ENCODE assay signal across 8 mouse cellular contexts in genomic region chr17:47629717-47630677, GRCm38 (mm10). TPM values are rescaled to one million over a fixed set of nuclear protein-coding genes. Genes with fewer than 3 reads are reported as not detected.
A peak's percentile ranks its signal among the peaks of the same experiment; 100 is the strongest.
DNase-seq lines count a peak whose midpoint lies in the region; ATAC-seq lines count a peak whose summit lies in the region.

No protein-coding gene starts in this region.

- ATAC-seq in intestine, embryonic 16.5 days: peak; percentile 45
- peak; percentile 61 for ATAC-seq in liver, embryonic 13.5 days (ENCODE audit: low read depth)
- peak; percentile 73 for ATAC-seq in neural tube, embryonic 11.5 days (ENCODE audit: insufficient read depth, low FRiP score, low TSS enrichment)

- peak overlapping the region; percentile 68 for H3K9ac ChIP-seq in intestine, embryonic 16.5 days (ENCODE audit: low read depth, low read length)
- H3K9ac ChIP-seq in liver, embryonic 13.5 days: peak overlapping the region; percentile 90
- H3K9ac ChIP-seq in neural tube, embryonic 11.5 days (ENCODE audit: low read length): peak overlapping the region; percentile 77

- H3K27ac ChIP-seq in intestine, embryonic 16.5 days (ENCODE audit: low read length): peak overlapping the region; percentile 94
- H3K27ac ChIP-seq in liver, embryonic 13.5 days: peak overlapping the region; percentile 94
- peak overlapping the region; percentile 91 for H3K27ac ChIP-seq in neural tube, embryonic 11.5 days (ENCODE audit: low read depth, low read length)

- H3K9me3 ChIP-seq in intestine, embryonic 16.5 days (ENCODE audit: control insufficient read depth, low read length): no peaks in the 10 kb centered on the region
- H3K9me3 ChIP-seq in liver, embryonic 13.5 days (replicated peaks): no peaks in the 10 kb centered on the region
- no peaks in the 10 kb centered on the region for H3K9me3 ChIP-seq in neural tube, embryonic 11.5 days (ENCODE audit: control insufficient read depth, low read length)

- under 1% methylated on average over 60 of the region's 61 CpGs for WGBS in intestine, embryonic 16.5 days
- WGBS in liver, embryonic 13.5 days (ENCODE audit: insufficient replicate concordance): under 1% methylated on average over 61 of the region's 61 CpGs
- WGBS in neural tube, embryonic 11.5 days: under 1% methylated on average over 58 of the region's 61 CpGs

- peak; percentile 29 for DNase-seq in right cerebral cortex, adult 18-20 months
- no peak for DNase-seq in right cerebral cortex, postnatal 36 days (ENCODE audit: low spot score in 2 of 2)
- DNase-seq in cerebellum, adult 9-11 months: peak; percentile 81
- peak; percentile 39 to 45 for DNase-seq in gastrocnemius, adult 8-10 months (ENCODE audit: low spot score in 2 of 2)
- peak; percentile 39 for DNase-seq in liver, embryonic 13.5 days
- DNase-seq in neural tube, embryonic 11.5 days (ENCODE audit: low spot score): peak; percentile 62
- DNase-seq in yolk sac, embryonic 10.5 days (ENCODE audit: low spot score): no peak

- H3K27me3 ChIP-seq in intestine, embryonic 16.5 days (replicated peaks; ENCODE audit: control insufficient read depth, insufficient read depth, low read length): no peaks in the 10 kb centered on the region
- no peaks in the 10 kb centered on the region for H3K27me3 ChIP-seq in liver, embryonic 13.5 days
- no peaks in the 10 kb centered on the region for H3K27me3 ChIP-seq in neural tube, embryonic 11.5 days (ENCODE audit: control insufficient read depth, insufficient read depth, low read length)

- H3K4me1 ChIP-seq in intestine, embryonic 16.5 days (ENCODE audit: control insufficient read depth, insufficient read depth, low read length): peaks cover 8% of the 10 kb centered on the region
- H3K4me1 ChIP-seq in liver, embryonic 13.5 days (replicated peaks): peaks cover 61% of the 10 kb centered on the region
- H3K4me1 ChIP-seq in neural tube, embryonic 11.5 days (ENCODE audit: control insufficient read depth, insufficient read depth, low read length): peaks cover 19% of the 10 kb centered on the region

- peak overlapping the region; percentile 72 for H3K4me3 ChIP-seq in intestine, embryonic 16.5 days (ENCODE audit: low read length)
- peak overlapping the region; percentile 72 for H3K4me3 ChIP-seq in liver, embryonic 13.5 days (replicated peaks)
- H3K4me3 ChIP-seq in neural tube, embryonic 11.5 days (ENCODE audit: low read depth, low read length): peak overlapping the region; percentile 73

- no peaks in the 10 kb centered on the region for H3K36me3 ChIP-seq in intestine, embryonic 16.5 days (ENCODE audit: control insufficient read depth, insufficient read depth, low read length)
- H3K36me3 ChIP-seq in liver, embryonic 13.5 days: peaks cover 32% of the 10 kb centered on the region
- H3K36me3 ChIP-seq in neural tube, embryonic 11.5 days (ENCODE audit: control insufficient read depth, insufficient read depth, low read length): no peaks in the 10 kb centered on the region

- peak overlapping the region; percentile 84 for H3K4me2 ChIP-seq in intestine, embryonic 16.5 days (ENCODE audit: low read depth, low read length)
- peak overlapping the region; percentile 99 for H3K4me2 ChIP-seq in liver, embryonic 13.5 days
- peak overlapping the region; percentile 71 for H3K4me2 ChIP-seq in neural tube, embryonic 11.5 days (ENCODE audit: low read depth)

RNA-seq across cellular contexts. Expression of gene Usp49, which starts 0.5 kb away (rescaled TPM):
- 1 to 10 TPM; 2.0 to 3.4 (median 3.2) TPM for total RNA-seq in gastrocnemius, adult 8-10 months (2022)
- polyA plus RNA-seq in intestine, embryonic 16.5 days (2015; fragmentation: Nextera tagmentation; extraction: Ambion mirVana): 3.8 and 4.2 TPM in 2 replicates
- 3.3 and 4.1 TPM in 2 replicates for polyA plus RNA-seq in liver, embryonic 13.5 days (2015; fragmentation: Nextera tagmentation; extraction: Ambion mirVana)
- 7.9 and 8.9 TPM in 2 replicates for polyA plus RNA-seq in neural tube, embryonic 11.5 days (2014; fragmentation: Nextera tagmentation; extraction: Ambion mirVana)

RNA-seq across cellular contexts. Expression of gene Gm20517, which starts 18.6 kb away (rescaled TPM):
- 1 to 10 TPM in 3 of 4 experiments, under 1 TPM in 1; 0.77 to 2.8 (median 1.6) TPM for total RNA-seq in gastrocnemius, adult 8-10 months (2022)
- 0.73 and 0.78 TPM in 2 replicates for polyA plus RNA-seq in intestine, embryonic 16.5 days (2015; fragmentation: Nextera tagmentation; extraction: Ambion mirVana)
- polyA plus RNA-seq in liver, embryonic 13.5 days (2015; fragmentation: Nextera tagmentation; extraction: Ambion mirVana): 1.8 TPM in 2 replicates
- 0.70 and 0.91 TPM in 2 replicates for polyA plus RNA-seq in neural tube, embryonic 11.5 days (2014; fragmentation: Nextera tagmentation; extraction: Ambion mirVana)

RNA-seq across cellular contexts. Expression of gene Med20, which starts 18.6 kb away (rescaled TPM):
- total RNA-seq in gastrocnemius, adult 8-10 months (2022): 10 to 100 TPM; 13.3 to 19.3 (median 18.1) TPM
- polyA plus RNA-seq in intestine, embryonic 16.5 days (2015; fragmentation: Nextera tagmentation; extraction: Ambion mirVana): 40.4 and 41.4 TPM in 2 replicates
- 26.0 and 26.1 TPM in 2 replicates for polyA plus RNA-seq in liver, embryonic 13.5 days (2015; fragmentation: Nextera tagmentation; extraction: Ambion mirVana)
- polyA plus RNA-seq in neural tube, embryonic 11.5 days (2014; fragmentation: Nextera tagmentation; extraction: Ambion mirVana): 43.3 and 47.5 TPM in 2 replicates

RNA-seq across cellular contexts. Expression of gene Bysl, which starts 18.7 kb away (rescaled TPM):
- total RNA-seq in gastrocnemius, adult 8-10 months (2022): 10 to 100 TPM; 13.8 to 16.5 (median 14.2) TPM
- 17.7 and 22.0 TPM in 2 replicates for polyA plus RNA-seq in intestine, embryonic 16.5 days (2015; fragmentation: Nextera tagmentation; extraction: Ambion mirVana)
- 28.0 and 28.4 TPM in 2 replicates for polyA plus RNA-seq in liver, embryonic 13.5 days (2015; fragmentation: Nextera tagmentation; extraction: Ambion mirVana)
- 36.9 and 37.9 TPM in 2 replicates for polyA plus RNA-seq in neural tube, embryonic 11.5 days (2014; fragmentation: Nextera tagmentation; extraction: Ambion mirVana)

RNA-seq across cellular contexts. Expression of gene Tomm6, which starts 58.2 kb away (rescaled TPM):
- 100 to 1,000 TPM; 106 to 129 (median 114) TPM for total RNA-seq in gastrocnemius, adult 8-10 months (2022)
- 426 and 427 TPM in 2 replicates for polyA plus RNA-seq in intestine, embryonic 16.5 days (2015; fragmentation: Nextera tagmentation; extraction: Ambion mirVana)
- 288 and 289 TPM in 2 replicates for polyA plus RNA-seq in liver, embryonic 13.5 days (2015; fragmentation: Nextera tagmentation; extraction: Ambion mirVana)
- polyA plus RNA-seq in neural tube, embryonic 11.5 days (2014; fragmentation: Nextera tagmentation; extraction: Ambion mirVana): 333 and 346 TPM in 2 replicates

Comparison
In these comparisons a context has a peak if more than half of its experiments do, and no peak if none do; other contexts are left out.
1. DNase-seq: peak in right cerebral cortex, adult 18-20 months (single experiment), cerebellum, adult 9-11 months (single experiment), gastrocnemius, adult 8-10 months (2 of 2), liver, embryonic 13.5 days (single experiment) and neural tube, embryonic 11.5 days (single experiment); none in right cerebral cortex, postnatal 36 days (0 of 2) and yolk sac, embryonic 10.5 days (single experiment).
2. Peak in every context shown above with its lines, with median percentiles within 50 percentile points of each other: ATAC-seq, H3K27ac ChIP-seq, H3K4me2 ChIP-seq, H3K4me3 ChIP-seq and H3K9ac ChIP-seq.